Mouse (Mus musculus) ES-E14 (cell line): ENCODE measurements around the gene Ston1.

ENCODE experiments used
- HCFC1 ChIP-seq: IDR thresholded peaks from 2 replicates; pipeline ENCODE4 v1.6.1; 2012; ENCODE audit warnings: low read length, inconsistent platforms, borderline replicate concordance; ENCODE audit not compliant: insufficient read depth
- MAFK ChIP-seq: IDR thresholded peaks from 2 replicates; pipeline ENCODE4 v1.6.1; 2014; ENCODE audit warnings: mild to moderate bottlenecking, low read depth, low read length, inconsistent platforms; ENCODE audit not compliant: insufficient read depth
- ZC3H11A ChIP-seq: IDR thresholded peaks from 2 replicates; pipeline ENCODE4 v1.6.1; 2012; ENCODE audit warnings: low read depth, mild to moderate bottlenecking, inconsistent platforms, low read length, borderline replicate concordance
- ZNF384 ChIP-seq: IDR thresholded peaks from 2 replicates; pipeline ENCODE4 v1.6.1; 2012; ENCODE audit warnings: low read depth, low read length, inconsistent platforms

DNA sequence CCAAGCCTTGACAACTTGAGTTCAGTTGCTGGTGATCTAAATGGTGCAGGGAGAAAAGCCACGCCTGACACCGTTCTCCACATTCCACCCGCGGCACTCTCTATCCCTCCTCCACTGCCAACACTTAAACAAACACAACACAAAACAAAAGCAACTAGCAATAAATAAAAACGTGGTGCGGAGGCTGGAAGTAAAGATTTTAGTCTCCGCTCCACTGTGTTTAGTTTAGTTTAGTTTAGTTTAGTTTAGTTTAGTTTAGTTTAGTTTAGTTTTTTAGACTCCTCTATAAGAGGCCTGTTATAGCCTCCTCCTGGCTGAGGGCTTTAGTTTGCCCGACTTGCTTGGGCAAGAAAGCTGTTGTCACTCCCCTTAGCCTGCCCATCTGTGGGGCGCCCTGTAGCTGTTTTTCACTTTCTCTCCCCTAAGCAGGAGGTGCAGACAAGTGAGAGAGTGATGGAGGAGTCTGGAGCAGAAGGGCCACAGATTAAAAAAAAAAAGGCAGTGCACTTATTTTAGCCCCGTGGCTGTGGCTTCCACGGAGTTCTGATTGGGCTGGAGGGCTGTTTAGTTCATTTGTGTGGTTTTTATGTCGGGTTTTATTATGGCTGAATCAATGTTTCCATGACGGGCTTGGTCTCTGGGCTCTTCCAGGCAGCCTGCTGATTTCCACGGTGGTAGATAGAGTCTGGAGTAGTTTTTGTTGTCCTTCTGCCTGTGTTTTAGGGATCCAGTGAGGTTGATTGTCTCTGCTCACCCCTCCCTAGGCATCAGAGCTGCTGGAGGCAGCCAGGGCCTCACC, 1.3 kb downstream of the Ston1 start:
- no peak for TF ChIP-seq ZC3H11A
- TF ChIP-seq HCFC1: no peak
- no peak for TF ChIP-seq MAFK
- no peak for TF ChIP-seq ZNF384
